Mouse (Mus musculus) C2C12 (cell line): Measurements from ENCODE around the gene Hacd3.

Experiments used
- CTCF ChIP-seq: IDR thresholded peaks from one replicate; pipeline ENCODE4 v1.5.1; 2011; ENCODE audit not compliant: control insufficient read depth, insufficient read depth, insufficient read length
- MAX ChIP-seq: IDR thresholded peaks from one replicate; pipeline ENCODE4 v1.6.1; 2011; ENCODE audit warnings: mild to moderate bottlenecking, control low read depth

GRCm38 (mm10) chr9:64957276-64957675, 64.2 kb downstream of the Hacd3 start:
- TF ChIP-seq MAX (no peak), CTCF (no peak)
